In genomic region chr2:34958036-34958435, GRCm38 (mm10) we compare ENCODE assay signal across 18 mouse cellular contexts. TPM values are rescaled to one million over a fixed set of nuclear protein-coding genes. Genes with fewer than 3 reads are reported as not detected.
A peak's percentile ranks its signal among the peaks of the same experiment; 100 is the strongest.
DNase-seq lines count a peak whose midpoint lies in the region; ATAC-seq lines count a peak whose summit lies in the region.
"Had no signal": no experiment of that assay in that cellular context is flagged by ENCODE, and none has a peak within 500 bp of the region (broad histone marks: within the 10 kb centered on the region; RNA-seq: fewer than 3 reads in every experiment).

No protein-coding gene starts in this region.

- peak overlapping the region; percentile 20; the same call in 1 of the 2 replicates for H3K9ac ChIP-seq in limb, embryonic 13.5 days
- H3K9ac ChIP-seq: embryonic facial prominence, embryonic 15.5 days; forebrain, embryonic 12.5 days; heart, embryonic 15.5 days; liver, embryonic 14.5 days had no signal

- no peaks in the 10 kb centered on the region for H3K36me3 ChIP-seq in limb, embryonic 13.5 days
- no peaks in the 10 kb centered on the region for H3K36me3 ChIP-seq in limb, embryonic 10.5 days
- H3K36me3 ChIP-seq in splenic B cell, adult 2 months (ENCODE audit: control insufficient read depth, insufficient read depth, low read length, poor library complexity, severe bottlenecking) = no peaks in the 10 kb centered on the region; the same call in none of the 2 replicates
- no peaks in the 10 kb centered on the region for H3K36me3 ChIP-seq in embryonic facial prominence, embryonic 10.5 days (replicated peaks)
- H3K36me3 ChIP-seq: embryonic facial prominence, embryonic 15.5 days; forebrain, embryonic 12.5 days; heart, embryonic 15.5 days had no signal

- no peaks in the 10 kb centered on the region for H3K9me3 ChIP-seq in limb, embryonic 13.5 days
- no peaks in the 10 kb centered on the region for H3K9me3 ChIP-seq in limb, embryonic 10.5 days (replicated peaks)
- no peaks in the 10 kb centered on the region for H3K9me3 ChIP-seq in embryonic facial prominence, embryonic 10.5 days
- H3K9me3 ChIP-seq: embryonic facial prominence, embryonic 15.5 days; forebrain, embryonic 12.5 days; heart, embryonic 15.5 days had no signal

- 78% methylated on average over 7 of the region's 7 CpGs for WGBS in limb, embryonic 13.5 days
- 81% methylated on average over 7 of the region's 7 CpGs for WGBS in limb, embryonic 10.5 days
- 82% methylated on average over 7 of the region's 7 CpGs for WGBS in embryonic facial prominence, embryonic 10.5 days

- ATAC-seq in limb, embryonic 13.5 days (ENCODE audit: low FRiP score, low read depth) = no peak
- peak; percentile 40 for ATAC-seq in megakaryocyte, adult 5-6 weeks (ENCODE audit: poor library complexity, severe bottlenecking)
- ATAC-seq: lung, postnatal 0 days had no signal

- no peak for DNase-seq in limb, embryonic 10.5 days (ENCODE audit: low spot score)
- DNase-seq in Muller cell, postnatal 12 days (ENCODE audit: inconsistent ontology term) = peak; percentile 32
- DNase-seq in splenic B cell, adult 2 months (ENCODE audit: low read depth, low spot score) = peak; percentile 80
- DNase-seq in embryonic facial prominence, embryonic 10.5 days (ENCODE audit: low spot score) = no peak
- no peak for DNase-seq in liver
- no peak for DNase-seq in kidney, postnatal 10 days
- DNase-seq: cerebellum, adult 11 months; kidney, adult 18-20 months; kidney, postnatal 36 days; left cerebral cortex, postnatal 4 days; right cerebral cortex, postnatal 14 days had no signal

- H3K4me2 ChIP-seq in limb, embryonic 13.5 days (replicated peaks) = no peak overlapping the region
- H3K4me2 ChIP-seq: embryonic facial prominence, embryonic 15.5 days; forebrain, embryonic 12.5 days; heart, embryonic 15.5 days had no signal

- no peak overlapping the region for H3K4me3 ChIP-seq in limb, embryonic 13.5 days
- no peak overlapping the region for H3K4me3 ChIP-seq in limb, embryonic 10.5 days
- no peak overlapping the region for H3K4me3 ChIP-seq in embryonic facial prominence, embryonic 10.5 days
- H3K4me3 ChIP-seq: embryonic facial prominence, embryonic 15.5 days; forebrain, embryonic 12.5 days; heart, embryonic 15.5 days had no signal

- no peak overlapping the region for H3K27ac ChIP-seq in limb, embryonic 13.5 days
- H3K27ac ChIP-seq in limb, embryonic 10.5 days = no peak overlapping the region
- H3K27ac ChIP-seq in embryonic facial prominence, embryonic 10.5 days (replicated peaks) = no peak overlapping the region
- H3K27ac ChIP-seq: embryonic facial prominence, embryonic 15.5 days; forebrain, embryonic 12.5 days; heart, embryonic 15.5 days; liver, embryonic 14.5 days had no signal

- H3K27me3 ChIP-seq in limb, embryonic 13.5 days = peaks cover 26% of the 10 kb centered on the region; the same call in 1 of the 2 replicates
- H3K27me3 ChIP-seq in limb, embryonic 10.5 days (ENCODE audit: low read depth, poor library complexity, severe bottlenecking) = peaks cover 25% of the 10 kb centered on the region
- H3K27me3 ChIP-seq in splenic B cell, adult 2 months (ENCODE audit: control insufficient read depth, insufficient read depth, low read length, poor library complexity, severe bottlenecking) = no peaks in the 10 kb centered on the region
- H3K27me3 ChIP-seq in embryonic facial prominence, embryonic 10.5 days (replicated peaks; ENCODE audit: low read depth, poor library complexity, severe bottlenecking) = peaks cover 24% of the 10 kb centered on the region
- H3K27me3 ChIP-seq: embryonic facial prominence, embryonic 15.5 days had no signal

- H3K4me1 ChIP-seq in limb, embryonic 13.5 days = peaks cover 6% of the 10 kb centered on the region; the same call in 1 of the 2 replicates
- H3K4me1 ChIP-seq in limb, embryonic 10.5 days = peaks cover 9% of the 10 kb centered on the region
- peaks cover 8% of the 10 kb centered on the region for H3K4me1 ChIP-seq in embryonic facial prominence, embryonic 10.5 days

RNA-seq across cellular contexts. Expression of gene Traf1, which starts 3.5 kb away (rescaled TPM):
- 3.3 TPM in 2 replicates for polyA plus RNA-seq in limb, embryonic 13.5 days (2015; fragmentation: Nextera tagmentation; extraction: Ambion mirVana)
- not detected in 2 replicates for polyA plus RNA-seq in limb, embryonic 10.5 days (2016; fragmentation: Nextera tagmentation; extraction: Ambion mirVana)
- total RNA-seq in megakaryocyte, adult 5-6 weeks (2015) = 1.5 and 3.1 TPM in 2 replicates
- total RNA-seq in megakaryocyte, adult 5-6 weeks (2017) = 2.5 and 3.2 TPM in 2 replicates
- polyA plus RNA-seq in embryonic facial prominence, embryonic 10.5 days (2016; fragmentation: Nextera tagmentation; extraction: Ambion mirVana) = 0.34 and 0.38 TPM in 2 replicates

RNA-seq across cellular contexts. Expression of gene Phf19, which starts 44.2 kb away (rescaled TPM):
- 1.6 and 2.6 TPM in 2 replicates for polyA plus RNA-seq in limb, embryonic 13.5 days (2015; fragmentation: Nextera tagmentation; extraction: Ambion mirVana)
- 0.50 and 0.60 TPM in 2 replicates for polyA plus RNA-seq in limb, embryonic 10.5 days (2016; fragmentation: Nextera tagmentation; extraction: Ambion mirVana)
- 7.2 and 9.8 TPM in 2 replicates for total RNA-seq in megakaryocyte, adult 5-6 weeks (2015)
- total RNA-seq in megakaryocyte, adult 5-6 weeks (2017) = 6.4 and 14.0 TPM in 2 replicates
- polyA plus RNA-seq in embryonic facial prominence, embryonic 10.5 days (2016; fragmentation: Nextera tagmentation; extraction: Ambion mirVana) = 1.1 and 1.8 TPM in 2 replicates

Comparison
In these comparisons a context has a peak if more than half of its experiments do, and no peak if none do; other contexts are left out.
1. DNase-seq: peak in Muller cell, postnatal 12 days (single experiment) and splenic B cell, adult 2 months (single experiment); none in limb, embryonic 10.5 days (single experiment), embryonic facial prominence, embryonic 10.5 days (single experiment), liver (single experiment) and kidney, postnatal 10 days (single experiment).